Mouse (Mus musculus): ENCODE results near the gene Olfr954. TPM values are rescaled to one million over a fixed set of nuclear protein-coding genes. Genes with fewer than 3 reads are reported as not detected.

The Olfr954 gene
- total RNA-seq (2021) = not detected
- long read RNA-seq, experiment 1 = 0 reads
- long read RNA-seq, experiment 2 = 0 reads

DNA sequence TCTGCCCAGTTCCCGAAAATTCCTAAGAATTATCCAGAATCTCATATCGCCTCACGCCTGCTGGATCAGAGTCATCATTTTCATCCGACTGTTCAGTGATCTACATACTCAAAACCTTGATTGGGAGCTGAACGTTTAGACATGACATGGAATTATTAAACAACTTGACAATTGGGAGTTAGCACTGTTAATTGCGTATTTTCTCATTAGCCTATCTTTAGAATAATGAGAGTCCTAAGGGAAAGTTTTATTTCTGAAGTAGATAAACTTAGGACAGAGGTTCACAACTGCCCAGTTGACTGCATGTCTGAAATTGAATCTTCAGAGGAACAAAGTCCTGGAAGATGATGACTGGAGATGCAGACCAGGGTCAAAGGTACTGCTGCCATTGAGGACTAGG lies at the start of gene Olfr954:
Olfr954 (plus strand) TSS at position 301 of the 400 bp plus-strand sequence.
- intact Hi-C loops (cut with DNase I) = no loop called here
- DNase-seq = no peak

DNA sequence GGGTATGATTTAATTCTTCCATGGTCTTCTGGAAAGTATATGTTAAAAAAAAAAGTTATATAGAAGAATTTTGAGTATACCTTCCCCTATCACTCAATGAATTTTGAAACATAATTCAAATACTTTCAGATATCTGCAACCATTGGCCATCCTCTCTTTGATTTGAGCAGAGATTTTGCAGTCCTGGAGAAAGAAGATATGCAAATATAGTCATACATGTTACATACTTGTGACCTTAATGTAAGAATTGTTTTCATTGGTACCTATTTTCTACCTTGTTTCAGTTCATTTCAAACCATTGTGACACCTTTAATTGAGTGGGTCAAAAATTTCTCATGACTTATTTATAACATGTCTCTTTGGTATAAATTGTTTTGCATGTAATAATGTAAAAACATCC lies 29.5 kb upstream of the Olfr954 start, which contains the start of gene Olfr952:
Olfr952 (minus strand) TSS at position 101 of the 400 bp plus-strand sequence.
- intact Hi-C loops (cut with DNase I) = no loop called here
- no peak for DNase-seq

GRCm38 (mm10) chr9:39471844-39472243 lies 15.3 kb downstream of the Olfr954 start, which contains the start of gene Olfr955:
Olfr955 (minus strand) TSS chr9:39471944.
- intact Hi-C loops (cut with DNase I) = no loop called here
- no peak for DNase-seq

- DNase-seq = no peak
- intact Hi-C loops (cut with DNase I) = no loop called here
Observed at GRCm38 (mm10) chr9:39493895-39494294, 37.4 kb downstream of the Olfr954 start, which contains the start of gene Olfr44. Olfr44 (minus strand) TSS chr9:39493995.

- DNase-seq = peak; percentile 29 to 64
- intact Hi-C loops (cut with DNase I) = loop anchor here (2.0 kb wide), 1 partner anchor 104 kb away; no protein-coding TSS in a partner anchor
Observed at GRCm38 (mm10) chr9:39508998-39509397, 52.5 kb downstream of the Olfr954 start.

- DNase-seq = no peak
- intact Hi-C loops (cut with DNase I) = loop anchor here (2.0 kb wide), 1 partner anchor 103 kb away; no protein-coding TSS in a partner anchor
Observed at GRCm38 (mm10) chr9:39509412-39509811, 52.9 kb downstream of the Olfr954 start.

Other genes starting within 250 kb of the Olfr954 start
- not detected for gene Olfr1537, start 206.7 kb upstream of the Olfr954 start, total RNA-seq (2021)
- gene Olfr945, start 179.9 kb upstream of the Olfr954 start, total RNA-seq (2021) = not detected
- not detected for gene Olfr948, start 130.7 kb upstream of the Olfr954 start, total RNA-seq (2021)
- gene Olfr951, start 69.3 kb upstream of the Olfr954 start, total RNA-seq (2021) = not detected
- gene Olfr952, start 29.6 kb upstream of the Olfr954 start, total RNA-seq (2021) = not detected
- gene Olfr955, start 15.2 kb downstream of the Olfr954 start, total RNA-seq (2021) = not detected
- gene Olfr44, start 37.3 kb downstream of the Olfr954 start, total RNA-seq (2021) = not detected
- gene Olfr957, start 59.1 kb downstream of the Olfr954 start, total RNA-seq (2021) = not detected
- not detected for gene Olfr958, start 97.4 kb downstream of the Olfr954 start, total RNA-seq (2021)
- gene Olfr959, start 118.9 kb downstream of the Olfr954 start, total RNA-seq (2021) = not detected
- gene AW551984, start 147.7 kb downstream of the Olfr954 start, total RNA-seq (2021) = 1 to 10 TPM in 1 of 2 experiments, under 1 TPM in 1; 0.73 to 1.4 TPM
- gene Olfr148, start 154.0 kb downstream of the Olfr954 start, total RNA-seq (2021) = not detected
- not detected for gene Olfr960, start 164.7 kb downstream of the Olfr954 start, total RNA-seq (2021)
- gene Olfr961, start 188.4 kb downstream of the Olfr954 start, total RNA-seq (2021) = not detected
- gene Olfr963, start 210.5 kb downstream of the Olfr954 start, total RNA-seq (2021) = not detected